Mouse (Mus musculus) liver, adult 2 months (tissue): ENCODE data around the gene Aoah.

ENCODE experiments used
- CTCF ChIP-seq: fragments of 200-500 bp; IDR thresholded peaks from 2 replicates; pipeline ENCODE4 v1.5.1; 2011; ENCODE audit warnings: low read depth, low read length, control low read depth
- POLR2A ChIP-seq: fragments of 200-500 bp; IDR thresholded peaks from 2 replicates; pipeline ENCODE4 v1.6.1; 2011; ENCODE audit warnings: low read length, control low read depth; ENCODE audit not compliant: insufficient read depth; ENCODE audit errors: extremely low read depth

DNA sequence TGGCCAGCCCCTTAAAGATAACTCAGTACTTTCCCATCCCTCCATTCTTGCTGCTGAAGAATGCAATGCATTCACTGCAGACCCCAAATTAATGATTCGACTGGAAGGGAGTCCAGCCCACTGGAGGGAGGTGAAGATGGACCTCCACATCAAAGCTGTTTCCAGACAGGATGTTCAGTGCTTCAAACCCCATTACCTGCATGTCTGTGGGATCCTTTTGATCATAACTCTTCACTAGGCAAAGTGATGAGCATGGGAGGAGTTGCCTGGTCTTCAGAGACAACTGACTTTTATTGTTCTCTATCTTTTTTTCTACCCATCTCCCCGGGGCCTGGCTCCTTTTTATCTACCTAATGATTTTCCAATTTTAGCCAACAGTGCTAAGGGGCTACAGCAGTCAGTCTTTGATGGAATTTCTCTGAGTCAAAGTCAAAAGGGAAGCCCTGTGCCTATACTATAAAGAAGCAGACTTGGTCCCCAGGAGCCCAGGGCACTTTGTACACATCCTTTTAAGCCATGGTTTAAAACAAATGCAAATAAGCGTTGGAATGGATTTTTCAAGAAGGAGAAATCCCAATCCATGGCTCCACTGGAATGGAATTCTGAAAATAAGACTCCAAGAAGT, 18.0 kb downstream of the Aoah start:
- TF ChIP-seq CTCF (no peak), POLR2A (no peak)
